Comparison of ENCODE assay signal across 13 mouse cellular contexts in genomic region chr7:126948626-126949025, GRCm38 (mm10). TPM values are rescaled to one million over a fixed set of nuclear protein-coding genes. Genes with fewer than 3 reads are reported as not detected.
DNase-seq lines count a peak whose midpoint lies in the region; ATAC-seq lines count a peak whose summit lies in the region.
"Had no signal": no experiment of that assay in that cellular context is flagged by ENCODE, and none has a peak within 500 bp of the region (broad histone marks: within the 10 kb centered on the region; RNA-seq: fewer than 3 reads in every experiment).

No protein-coding gene starts in this region.

- peaks cover 29% of the 10 kb centered on the region for H3K4me1 ChIP-seq in forebrain, embryonic 10.5 days
- H3K4me1 ChIP-seq in forebrain, embryonic 11.5 days (replicated peaks; ENCODE audit: control insufficient read depth, insufficient read depth, low read length): peaks cover 7% of the 10 kb centered on the region; the same call in 1 of the 2 replicates
- H3K4me1 ChIP-seq in hindbrain, embryonic 11.5 days (replicated peaks; ENCODE audit: control insufficient read depth, insufficient read depth, low read length): no peaks in the 10 kb centered on the region
- H3K4me1 ChIP-seq in midbrain, embryonic 14.5 days (ENCODE audit: control insufficient read depth, insufficient read depth, low read length): peaks cover 30% of the 10 kb centered on the region

- peaks cover 29% of the 10 kb centered on the region for H3K36me3 ChIP-seq in forebrain, embryonic 10.5 days (replicated peaks)
- peaks cover 3% of the 10 kb centered on the region; the same call in 1 of the 2 replicates for H3K36me3 ChIP-seq in forebrain, embryonic 11.5 days (ENCODE audit: control insufficient read depth, insufficient read depth, low read length)
- no peaks in the 10 kb centered on the region for H3K36me3 ChIP-seq in hindbrain, embryonic 11.5 days (ENCODE audit: control insufficient read depth, insufficient read depth, low read length)
- H3K36me3 ChIP-seq in midbrain, embryonic 14.5 days (ENCODE audit: control insufficient read depth, insufficient read depth, low read length): peaks cover 21% of the 10 kb centered on the region

- ATAC-seq in forebrain, embryonic 11.5 days (replicated peaks; ENCODE audit: low FRiP score): no peak
- ATAC-seq in hindbrain, embryonic 11.5 days (ENCODE audit: low FRiP score): no peak
- ATAC-seq in midbrain, embryonic 14.5 days (ENCODE audit: low FRiP score, low TSS enrichment): no peak

- H3K9ac ChIP-seq in forebrain, embryonic 11.5 days (ENCODE audit: low read length): no peak overlapping the region
- H3K9ac ChIP-seq in hindbrain, embryonic 11.5 days (ENCODE audit: low read depth, low read length): 0 out of 2 replicates have a peak overlapping the region, but pooled peaks have one; percentile 19
- H3K9ac ChIP-seq in midbrain, embryonic 14.5 days (replicated peaks; ENCODE audit: low read length): peak overlapping the region; percentile 81
- H3K9ac ChIP-seq: embryonic facial prominence, embryonic 15.5 days; liver, embryonic 14.5 days had no signal

- H3K4me2 ChIP-seq in forebrain, embryonic 11.5 days (ENCODE audit: low read depth, low read length, severe bottlenecking): no peak overlapping the region
- 0 out of 2 replicates have a peak overlapping the region, but pooled peaks have one; percentile 5 for H3K4me2 ChIP-seq in hindbrain, embryonic 11.5 days (replicated peaks; ENCODE audit: low read depth, low read length)
- peak overlapping the region; percentile 98 for H3K4me2 ChIP-seq in midbrain, embryonic 14.5 days (ENCODE audit: low read length)

- peak overlapping the region; percentile 62; the same call in 1 of the 2 replicates for H3K4me3 ChIP-seq in forebrain, embryonic 10.5 days
- no peak overlapping the region for H3K4me3 ChIP-seq in forebrain, embryonic 11.5 days (ENCODE audit: low read depth, low read length)
- peak overlapping the region; percentile 10; the same call in 1 of the 2 replicates for H3K4me3 ChIP-seq in hindbrain, embryonic 11.5 days (ENCODE audit: low read depth, low read length)
- H3K4me3 ChIP-seq in midbrain, embryonic 14.5 days (replicated peaks; ENCODE audit: low read depth, low read length): peak overlapping the region; percentile 64

- no peaks in the 10 kb centered on the region for H3K9me3 ChIP-seq in forebrain, embryonic 10.5 days
- no peaks in the 10 kb centered on the region for H3K9me3 ChIP-seq in forebrain, embryonic 11.5 days (ENCODE audit: control insufficient read depth, low read length)
- H3K9me3 ChIP-seq in hindbrain, embryonic 11.5 days (ENCODE audit: control insufficient read depth, low read length): no peaks in the 10 kb centered on the region
- H3K9me3 ChIP-seq in midbrain, embryonic 14.5 days (ENCODE audit: control insufficient read depth, low read length): no peaks in the 10 kb centered on the region
- H3K9me3 ChIP-seq: embryonic facial prominence, embryonic 15.5 days; heart, embryonic 12.5 days had no signal

- DNase-seq in forebrain, embryonic 10.5 days (ENCODE audit: extremely low spot score, low spot score): no peak
- DNase-seq in forebrain, embryonic 11.5 days (ENCODE audit: low spot score): no peak
- DNase-seq in cerebellum, postnatal 10 days: peak; percentile 33 to 35
- no peak for DNase-seq in hindbrain, embryonic 11.5 days (ENCODE audit: low spot score)
- peak; percentile 9 for DNase-seq in midbrain, embryonic 14.5 days
- no peak for DNase-seq in right cerebral cortex, postnatal 10 days (ENCODE audit: low spot score in 2 of 2)
- DNase-seq in embryo, embryonic 11 days: no peak
- DNase-seq in kidney, adult 18-20 months: no peak
- DNase-seq: kidney, postnatal 25 days; thymus, postnatal 4 days had no signal

- 84% methylated on average over 10 of the region's 10 CpGs for WGBS in forebrain, embryonic 10.5 days
- WGBS in forebrain, embryonic 11.5 days: 83% methylated on average over 10 of the region's 10 CpGs
- 69% methylated on average over 8 of the region's 10 CpGs for WGBS in hindbrain, embryonic 11.5 days
- 75% methylated on average over 10 of the region's 10 CpGs for WGBS in midbrain, embryonic 14.5 days

- peaks cover 56% of the 10 kb centered on the region for H3K27me3 ChIP-seq in forebrain, embryonic 10.5 days (ENCODE audit: poor library complexity, severe bottlenecking)
- peaks cover 20% of the 10 kb centered on the region for H3K27me3 ChIP-seq in forebrain, embryonic 11.5 days (ENCODE audit: control insufficient read depth, insufficient read depth, low read length)
- peaks cover 20% of the 10 kb centered on the region for H3K27me3 ChIP-seq in hindbrain, embryonic 11.5 days (ENCODE audit: control insufficient read depth, insufficient read depth, low read length)
- H3K27me3 ChIP-seq in midbrain, embryonic 14.5 days (ENCODE audit: control insufficient read depth, insufficient read depth, low read length): no peaks in the 10 kb centered on the region

- H3K27ac ChIP-seq in forebrain, embryonic 10.5 days: no peak overlapping the region
- H3K27ac ChIP-seq in forebrain, embryonic 11.5 days (ENCODE audit: low read depth, low read length): no peak overlapping the region
- 0 out of 2 replicates have a peak overlapping the region, but pooled peaks have one; percentile 17 for H3K27ac ChIP-seq in hindbrain, embryonic 11.5 days (ENCODE audit: low read depth, low read length)
- peak overlapping the region; percentile 95 for H3K27ac ChIP-seq in midbrain, embryonic 14.5 days (replicated peaks; ENCODE audit: low read depth, low read length)
- H3K27ac ChIP-seq: embryonic facial prominence, embryonic 15.5 days; liver, embryonic 14.5 days had no signal

RNA-seq across cellular contexts. Expression of gene Asphd1, which starts 0.8 kb away (rescaled TPM):
- 0.21 TPM in 1 of 2 replicates, not detected in the other for polyA plus RNA-seq in forebrain, embryonic 10.5 days (2016; fragmentation: Nextera tagmentation; extraction: Ambion mirVana)
- 0.25 and 0.40 TPM in 2 replicates for polyA plus RNA-seq in forebrain, embryonic 11.5 days (2014; fragmentation: Nextera tagmentation; extraction: Ambion mirVana)
- polyA plus RNA-seq in hindbrain, embryonic 11.5 days (2014; fragmentation: Nextera tagmentation; extraction: Ambion mirVana): 0.90 and 0.92 TPM in 2 replicates
- polyA plus RNA-seq in midbrain, embryonic 14.5 days (2014; fragmentation: Nextera tagmentation; extraction: Ambion mirVana): 6.5 and 7.0 TPM in 2 replicates
- polyA plus RNA-seq: heart, embryonic 12.5 days; liver, embryonic 14.5 days had no signal

RNA-seq across cellular contexts. Expression of gene Sez6l2, which starts 1.7 kb away (rescaled TPM):
- 0.72 and 1.2 TPM in 2 replicates for polyA plus RNA-seq in forebrain, embryonic 10.5 days (2016; fragmentation: Nextera tagmentation; extraction: Ambion mirVana)
- 6.3 and 6.7 TPM in 2 replicates for polyA plus RNA-seq in forebrain, embryonic 11.5 days (2014; fragmentation: Nextera tagmentation; extraction: Ambion mirVana)
- 13.2 and 14.2 TPM in 2 replicates for polyA plus RNA-seq in hindbrain, embryonic 11.5 days (2014; fragmentation: Nextera tagmentation; extraction: Ambion mirVana)
- 59.1 and 66.9 TPM in 2 replicates for polyA plus RNA-seq in midbrain, embryonic 14.5 days (2014; fragmentation: Nextera tagmentation; extraction: Ambion mirVana)

RNA-seq across cellular contexts. Expression of gene Kctd13, which starts 19.9 kb away (rescaled TPM):
- polyA plus RNA-seq in forebrain, embryonic 10.5 days (2016; fragmentation: Nextera tagmentation; extraction: Ambion mirVana): 17.5 and 18.0 TPM in 2 replicates
- polyA plus RNA-seq in forebrain, embryonic 11.5 days (2014; fragmentation: Nextera tagmentation; extraction: Ambion mirVana): 26.5 and 28.8 TPM in 2 replicates
- 30.1 and 33.5 TPM in 2 replicates for polyA plus RNA-seq in hindbrain, embryonic 11.5 days (2014; fragmentation: Nextera tagmentation; extraction: Ambion mirVana)
- polyA plus RNA-seq in midbrain, embryonic 14.5 days (2014; fragmentation: Nextera tagmentation; extraction: Ambion mirVana): 98.6 and 106 TPM in 2 replicates

RNA-seq across cellular contexts. Expression of gene Tmem219, which starts 25.9 kb away (rescaled TPM):
- polyA plus RNA-seq in forebrain, embryonic 10.5 days (2016; fragmentation: Nextera tagmentation; extraction: Ambion mirVana): 22.2 and 24.9 TPM in 2 replicates
- polyA plus RNA-seq in forebrain, embryonic 11.5 days (2014; fragmentation: Nextera tagmentation; extraction: Ambion mirVana): 21.3 and 24.4 TPM in 2 replicates
- 25.3 and 28.6 TPM in 2 replicates for polyA plus RNA-seq in hindbrain, embryonic 11.5 days (2014; fragmentation: Nextera tagmentation; extraction: Ambion mirVana)
- polyA plus RNA-seq in midbrain, embryonic 14.5 days (2014; fragmentation: Nextera tagmentation; extraction: Ambion mirVana): 29.2 and 34.9 TPM in 2 replicates

RNA-seq across cellular contexts. Expression of gene Cdipt, which starts 27.1 kb away (rescaled TPM):
- polyA plus RNA-seq in forebrain, embryonic 10.5 days (2016; fragmentation: Nextera tagmentation; extraction: Ambion mirVana): 84.6 and 85.7 TPM in 2 replicates
- polyA plus RNA-seq in forebrain, embryonic 11.5 days (2014; fragmentation: Nextera tagmentation; extraction: Ambion mirVana): 68.0 and 78.7 TPM in 2 replicates
- polyA plus RNA-seq in hindbrain, embryonic 11.5 days (2014; fragmentation: Nextera tagmentation; extraction: Ambion mirVana): 68.9 and 69.5 TPM in 2 replicates
- 101 and 106 TPM in 2 replicates for polyA plus RNA-seq in midbrain, embryonic 14.5 days (2014; fragmentation: Nextera tagmentation; extraction: Ambion mirVana)

Comparison
In these comparisons a context has a peak if more than half of its experiments do, and no peak if none do; other contexts are left out.
1. DNase-seq: peak in cerebellum, postnatal 10 days (2 of 2) and midbrain, embryonic 14.5 days (single experiment); none in forebrain, embryonic 10.5 days (single experiment), forebrain, embryonic 11.5 days (single experiment), hindbrain, embryonic 11.5 days (single experiment), right cerebral cortex, postnatal 10 days (0 of 2), embryo, embryonic 11 days (single experiment) and kidney, adult 18-20 months (single experiment).
2. H3K27ac ChIP-seq: peak in hindbrain, embryonic 11.5 days (single experiment) and midbrain, embryonic 14.5 days (single experiment); none in forebrain, embryonic 10.5 days (single experiment) and forebrain, embryonic 11.5 days (single experiment).